Mouse (Mus musculus) limb, embryonic 15.5 days (tissue): ENCODE measurements around the gene Papss2. TPM values are rescaled to one million over a fixed set of nuclear protein-coding genes. Genes with fewer than 3 reads are reported as not detected.

ENCODE experiments used
- ATAC-seq: fragments of 200-750 bp; cut with Nextera tagmentation; 2 replicates; pipeline ENCODE4 v1.8.0; 2017; ENCODE audit warnings: low read depth, moderate TSS enrichment; ENCODE audit not compliant: insufficient number of reproducible peaks, low FRiP score, low TSS enrichment
- H3K27ac ChIP-seq: fragments of 300-500 bp; sonication (generic); 2 replicates; pipeline ENCODE4 v1.5.1; 2015; ENCODE audit warnings: moderate library complexity, mild to moderate bottlenecking, inconsistent platforms
- H3K27me3 ChIP-seq: fragments of 300-500 bp; sonication (generic); 2 replicates; pipeline ENCODE4 v1.6.1; 2015; ENCODE audit warnings: inconsistent platforms
- H3K36me3 ChIP-seq: fragments of 300-500 bp; sonication (generic); 2 replicates; pipeline ENCODE4 v1.6.1; 2015; ENCODE audit warnings: inconsistent platforms
- H3K4me1 ChIP-seq: fragments of 300-500 bp; sonication (generic); 2 replicates; pipeline ENCODE4 v1.6.1; 2015; ENCODE audit warnings: inconsistent platforms
- H3K4me2 ChIP-seq: fragments of 300-500 bp; sonication (generic); 2 replicates; pipeline ENCODE4 v1.6.1; 2015; ENCODE audit warnings: mild to moderate bottlenecking, inconsistent platforms
- H3K4me3 ChIP-seq: fragments of 300-500 bp; sonication (generic); 2 replicates; pipeline ENCODE4 v1.5.1; 2015; ENCODE audit warnings: mild to moderate bottlenecking, inconsistent platforms
- H3K9ac ChIP-seq: fragments of 300-500 bp; sonication (generic); 2 replicates; pipeline ENCODE4 v1.6.1; 2015; ENCODE audit warnings: inconsistent platforms
- H3K9me3 ChIP-seq: fragments of 300-500 bp; sonication (generic); 2 replicates; pipeline ENCODE4 v1.6.1; 2016; ENCODE audit warnings: inconsistent platforms
- WGBS: fragments of 180-500 bp; shearing (Covaris S2); methylation state at CpG from one replicate; pipeline ENCODE4 v1.1.7; 2015; 5-methylcytosine and 5-hydroxymethylcytosine counted together
- polyA plus RNA-seq: library from polyadenylated mRNA; unstranded; fragments of >200 nt; fragmentation: Nextera tagmentation; extraction: Ambion mirVana; gene quantifications from 2 replicates; pipeline ENCODE4 v1.2.1, GENCODE M21; 2015

The Papss2 gene
- polyA plus RNA-seq, 1 experiment from 2014 or later: 34.8 TPM

GRCm38 (mm10) chr19:32620859-32621445, 25.4 kb downstream of the Papss2 start:
- peaks cover 5% of the 10 kb centered on the region; the same call in 1 of the 2 replicates for H3K36me3 ChIP-seq
- WGBS: 68% methylated on average over 15 of the region's 15 CpGs
- H3K9me3 ChIP-seq: no peaks in the 10 kb centered on the region
- H3K4me1 ChIP-seq: no peaks in the 10 kb centered on the region
- no peak for ATAC-seq
- H3K27ac ChIP-seq: no peak overlapping the region
- H3K9ac ChIP-seq: no peak overlapping the region
- no peak overlapping the region for H3K4me3 ChIP-seq
- H3K27me3 ChIP-seq: no peaks in the 10 kb centered on the region
- H3K4me2 ChIP-seq: no peak overlapping the region

DNA sequence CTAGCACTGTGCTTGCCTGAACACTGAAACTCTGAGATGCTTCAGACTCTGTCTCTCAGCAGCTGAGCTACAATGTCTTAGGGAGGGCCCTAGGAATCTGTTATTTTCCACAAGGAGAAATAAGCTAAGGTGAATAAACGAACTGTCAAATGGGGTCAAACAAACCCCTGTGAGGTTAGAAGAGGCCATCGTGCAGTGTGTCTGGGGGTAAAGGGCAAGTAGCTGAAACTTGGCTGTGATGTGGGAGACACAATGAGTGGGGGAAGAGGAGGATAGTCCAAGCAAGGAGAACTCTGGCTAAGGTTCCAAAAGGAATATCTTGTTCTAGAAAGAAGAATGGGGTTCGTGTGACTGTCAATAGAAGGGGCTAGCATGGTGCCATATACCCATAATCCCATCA, 26.6 kb downstream of the Papss2 start:
- peaks cover 5% of the 10 kb centered on the region; the same call in 1 of the 2 replicates for H3K36me3 ChIP-seq
- H3K27ac ChIP-seq: no peak overlapping the region
- H3K27me3 ChIP-seq: no peaks in the 10 kb centered on the region
- no peaks in the 10 kb centered on the region for H3K9me3 ChIP-seq
- ATAC-seq: no peak
- no peak overlapping the region for H3K9ac ChIP-seq
- 0 out of 2 replicates have a peak, but pooled peaks cover 2% of the 10 kb centered on the region for H3K4me1 ChIP-seq
- WGBS: 88% methylated on average over 3 of the region's 3 CpGs
- no peak overlapping the region for H3K4me3 ChIP-seq
- H3K4me2 ChIP-seq: no peak overlapping the region

GRCm38 (mm10) chr19:32626768-32627331, 31.3 kb downstream of the Papss2 start:
- Histone ChIP-seq H3K4me1 (0 out of 2 replicates have a peak, but pooled peaks cover 2% of the 10 kb centered on the region), H3K9me3 (no peaks in the 10 kb centered on the region), H3K27me3 (no peaks in the 10 kb centered on the region), H3K4me2 (no peak overlapping the region), H3K9ac (no peak overlapping the region), H3K27ac (peak overlapping the region; percentile 2; the same call in 1 of the 2 replicates), H3K36me3 (peaks cover 5% of the 10 kb centered on the region; the same call in 1 of the 2 replicates), H3K4me3 (no peak overlapping the region)
- no peak for ATAC-seq
- WGBS: 54% methylated on average over 13 of the region's 13 CpGs

GRCm38 (mm10) chr19:32627631-32628030, 32.0 kb downstream of the Papss2 start:
- Histone ChIP-seq H3K36me3 (peaks cover 5% of the 10 kb centered on the region; the same call in 1 of the 2 replicates), H3K27me3 (no peaks in the 10 kb centered on the region), H3K4me1 (0 out of 2 replicates have a peak, but pooled peaks cover 2% of the 10 kb centered on the region), H3K9me3 (no peaks in the 10 kb centered on the region), H3K4me3 (no peak overlapping the region), H3K27ac (peak overlapping the region; percentile 2; the same call in 1 of the 2 replicates), H3K9ac (no peak overlapping the region), H3K4me2 (no peak overlapping the region)
- ATAC-seq: no peak
- WGBS: 68% methylated on average over 4 of the region's 4 CpGs

DNA sequence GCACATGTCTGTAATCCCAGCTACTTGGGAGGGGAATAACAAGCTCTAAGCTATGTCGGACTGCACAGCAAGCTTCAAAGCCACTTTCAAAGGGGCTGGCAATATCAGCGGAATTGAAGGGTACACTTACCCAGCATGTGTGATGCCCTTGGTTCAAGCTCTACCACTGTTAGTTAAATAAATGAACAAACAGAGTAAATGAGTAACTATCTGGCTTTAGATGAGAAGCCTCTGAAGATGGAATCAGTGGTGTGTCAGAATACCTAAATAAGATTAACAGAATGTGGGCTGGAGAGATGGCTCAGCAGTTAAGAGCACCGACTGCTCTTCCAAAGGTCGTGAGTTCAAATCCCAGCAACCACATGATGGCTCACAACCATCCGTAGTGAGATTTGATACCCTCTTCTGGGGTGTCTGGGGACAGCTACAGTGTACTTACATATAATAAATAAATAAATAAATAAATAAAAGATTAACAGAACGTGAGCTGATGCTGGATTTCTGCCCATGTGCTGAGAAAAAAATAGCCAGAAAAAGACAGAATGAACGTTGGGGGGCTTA, 33.1 kb downstream of the Papss2 start:
- no peak overlapping the region for H3K4me3 ChIP-seq
- no peaks in the 10 kb centered on the region for H3K9me3 ChIP-seq
- WGBS: 72% methylated on average over 7 of the region's 7 CpGs
- no peaks in the 10 kb centered on the region for H3K27me3 ChIP-seq
- no peak overlapping the region for H3K4me2 ChIP-seq
- 0 out of 2 replicates have a peak, but pooled peaks cover 2% of the 10 kb centered on the region for H3K4me1 ChIP-seq
- H3K36me3 ChIP-seq: peaks cover 5% of the 10 kb centered on the region; the same call in 1 of the 2 replicates
- no peak overlapping the region for H3K27ac ChIP-seq
- no peak for ATAC-seq
- no peak overlapping the region for H3K9ac ChIP-seq

DNA sequence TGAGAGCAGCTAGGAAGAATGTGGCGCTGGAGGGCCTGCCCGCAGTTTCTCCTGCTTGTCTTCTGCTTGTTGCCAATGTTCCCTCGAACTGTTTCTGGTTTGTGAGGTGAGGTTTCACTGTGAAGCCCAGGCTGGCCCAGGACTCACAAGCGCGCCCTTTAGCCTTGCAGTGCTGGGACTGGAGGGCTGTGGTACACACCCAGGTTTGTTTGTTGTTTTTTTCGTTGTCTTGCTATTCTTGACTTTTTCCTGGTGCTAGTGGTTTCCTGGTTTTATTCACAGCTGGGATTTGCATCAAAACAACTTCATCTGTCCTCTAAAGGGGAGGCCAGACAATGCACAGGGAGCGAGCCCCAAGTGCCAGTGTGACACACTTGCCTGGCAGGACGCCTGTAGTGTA, 39.3 kb downstream of the Papss2 start:
- peaks cover 32% of the 10 kb centered on the region; the same call in 1 of the 2 replicates for H3K36me3 ChIP-seq
- no peak overlapping the region for H3K27ac ChIP-seq
- H3K4me2 ChIP-seq: no peak overlapping the region
- no peaks in the 10 kb centered on the region for H3K4me1 ChIP-seq
- no peak for ATAC-seq
- H3K9me3 ChIP-seq: no peaks in the 10 kb centered on the region
- H3K4me3 ChIP-seq: no peak overlapping the region
- 75% methylated on average over 8 of the region's 8 CpGs for WGBS
- no peak overlapping the region for H3K9ac ChIP-seq
- H3K27me3 ChIP-seq: no peaks in the 10 kb centered on the region

DNA sequence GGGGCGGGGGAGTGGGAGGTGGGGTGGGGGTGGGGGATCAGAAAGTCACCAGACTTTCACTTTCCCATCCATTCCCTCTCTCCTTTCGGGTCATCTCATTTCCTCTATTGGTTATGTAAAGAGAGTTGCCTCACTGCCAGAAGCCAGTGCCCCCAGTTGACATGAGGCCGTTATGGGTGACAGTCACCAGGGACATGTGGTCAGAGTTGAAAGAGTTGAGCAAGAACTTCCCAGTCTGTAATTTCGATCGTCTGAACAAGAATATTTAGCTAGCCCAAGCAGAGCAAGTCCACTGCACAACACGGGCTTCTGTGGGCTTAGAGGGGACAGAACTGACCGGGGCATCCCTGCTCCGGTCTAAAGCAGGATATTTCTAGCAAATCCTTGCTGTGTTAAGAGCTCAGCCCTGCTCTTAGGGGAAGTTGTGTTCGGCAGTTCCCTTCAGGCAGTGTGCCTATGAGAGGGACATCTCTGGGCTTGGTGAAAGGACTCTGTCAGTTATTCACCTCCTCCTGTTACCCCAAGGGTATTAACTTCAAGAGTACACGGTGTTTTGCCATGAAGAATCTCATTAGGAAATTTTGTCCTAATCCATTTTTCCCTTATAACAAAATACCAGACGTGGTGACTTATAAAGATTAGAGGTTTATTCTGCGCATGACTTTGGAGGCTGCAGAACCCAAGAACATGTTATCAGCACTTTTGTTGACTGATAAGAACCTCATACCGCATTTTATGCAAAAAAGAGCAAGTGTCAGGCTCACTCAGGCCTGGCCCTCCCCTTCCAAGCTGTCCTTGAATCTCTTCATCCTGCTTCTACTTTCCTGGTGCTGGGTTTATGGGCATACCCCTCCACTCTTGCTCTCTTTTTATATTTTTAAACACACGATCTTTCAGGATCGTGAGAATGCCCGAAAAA, 42.0 kb downstream of the Papss2 start:
- H3K4me1 ChIP-seq: 0 out of 2 replicates have a peak, but pooled peaks cover 2% of the 10 kb centered on the region

GRCm38 (mm10) chr19:32638276-32638903, 42.8 kb downstream of the Papss2 start:
- H3K4me3 ChIP-seq: no peak overlapping the region
- H3K9me3 ChIP-seq: 0 out of 2 replicates have a peak, but pooled peaks cover 2% of the 10 kb centered on the region
- H3K27me3 ChIP-seq: no peaks in the 10 kb centered on the region
- no peak overlapping the region for H3K9ac ChIP-seq
- no peak overlapping the region for H3K4me2 ChIP-seq
- H3K36me3 ChIP-seq: peaks cover 65% of the 10 kb centered on the region
- H3K4me1 ChIP-seq: 0 out of 2 replicates have a peak, but pooled peaks cover 2% of the 10 kb centered on the region
- no peak for ATAC-seq
- WGBS: 48% methylated on average over 13 of the region's 13 CpGs
- H3K27ac ChIP-seq: no peak overlapping the region

More for the DNA sequence above, 42.0 kb downstream of the Papss2 start:
- peaks cover 57% of the 10 kb centered on the region for H3K36me3 ChIP-seq
- H3K27me3 ChIP-seq: no peaks in the 10 kb centered on the region
- H3K27ac ChIP-seq: no peak overlapping the region
- 64% methylated on average over 16 of the region's 16 CpGs for WGBS
- ATAC-seq: no peak
- H3K4me3 ChIP-seq: no peak overlapping the region
- no peak overlapping the region for H3K9ac ChIP-seq
- no peak overlapping the region for H3K4me2 ChIP-seq
- no peaks in the 10 kb centered on the region for H3K9me3 ChIP-seq

GRCm38 (mm10) chr19:32641535-32641934, 45.9 kb downstream of the Papss2 start:
- no peak overlapping the region for H3K4me2 ChIP-seq
- 88% methylated on average over 7 of the region's 7 CpGs for WGBS
- no peaks in the 10 kb centered on the region for H3K27me3 ChIP-seq
- H3K27ac ChIP-seq: no peak overlapping the region
- H3K4me3 ChIP-seq: no peak overlapping the region
- 0 out of 2 replicates have a peak, but pooled peaks cover 2% of the 10 kb centered on the region for H3K4me1 ChIP-seq
- no peak overlapping the region for H3K9ac ChIP-seq
- no peak for ATAC-seq
- peaks cover 62% of the 10 kb centered on the region for H3K36me3 ChIP-seq
- H3K9me3 ChIP-seq: 0 out of 2 replicates have a peak, but pooled peaks cover 5% of the 10 kb centered on the region

DNA sequence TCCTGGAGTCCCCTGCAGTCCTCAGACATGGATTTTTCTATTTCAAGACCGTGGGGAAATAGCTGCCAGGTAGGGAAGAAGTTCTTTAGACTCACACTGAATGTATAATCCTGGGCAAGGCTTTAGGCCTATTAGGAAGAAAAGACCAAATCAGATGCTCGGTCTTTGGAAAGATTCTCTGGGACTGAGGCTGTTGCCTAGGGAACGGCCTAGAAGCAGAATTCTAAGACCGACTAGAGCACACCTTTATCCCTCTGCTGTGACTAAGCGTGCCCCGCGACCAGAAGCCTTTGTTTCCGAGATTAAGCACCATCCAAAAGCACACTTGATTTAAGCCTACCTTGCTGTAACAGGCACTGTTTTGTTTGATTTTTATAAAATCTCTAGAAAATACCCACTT, 46.4 kb downstream of the Papss2 start:
- Histone ChIP-seq H3K9me3 (0 out of 2 replicates have a peak, but pooled peaks cover 5% of the 10 kb centered on the region), H3K9ac (no peak overlapping the region), H3K4me2 (no peak overlapping the region), H3K27ac (no peak overlapping the region), H3K4me1 (0 out of 2 replicates have a peak, but pooled peaks cover 2% of the 10 kb centered on the region), H3K4me3 (no peak overlapping the region), H3K36me3 (peaks cover 58% of the 10 kb centered on the region), H3K27me3 (no peaks in the 10 kb centered on the region)
- WGBS: 89% methylated on average over 8 of the region's 8 CpGs
- ATAC-seq: no peak

GRCm38 (mm10) chr19:32643642-32644041, 48.1 kb downstream of the Papss2 start:
- no peaks in the 10 kb centered on the region for H3K27me3 ChIP-seq
- H3K27ac ChIP-seq: no peak overlapping the region
- 91% methylated on average over 3 of the region's 3 CpGs for WGBS
- ATAC-seq: no peak
- H3K36me3 ChIP-seq: peaks cover 57% of the 10 kb centered on the region
- H3K9ac ChIP-seq: no peak overlapping the region
- 0 out of 2 replicates have a peak, but pooled peaks cover 5% of the 10 kb centered on the region for H3K9me3 ChIP-seq
- H3K4me3 ChIP-seq: no peak overlapping the region
- H3K4me2 ChIP-seq: no peak overlapping the region
- H3K4me1 ChIP-seq: 0 out of 2 replicates have a peak, but pooled peaks cover 2% of the 10 kb centered on the region
